Mouse (Mus musculus): ENCODE results near the gene Pkp1. TPM values are rescaled to one million over a fixed set of nuclear protein-coding genes. Genes with fewer than 3 reads are reported as not detected.

Pkp1 gene
- polyA plus RNA-seq, 1 experiment from 2014 or later: 0.12 TPM

GRCm38 (mm10) chr1:135855344-135855687 is 63.7 kb downstream of the Pkp1 start:
- H3K27ac ChIP-seq (replicated peaks): 0 out of 2 replicates have a peak overlapping the region, but pooled peaks have one; percentile 24
- no peaks in the 10 kb centered on the region for H3K9me3 ChIP-seq
- H3K36me3 ChIP-seq: peaks cover 31% of the 10 kb centered on the region
- no peak overlapping the region for H3K9ac ChIP-seq
- ATAC-seq (ENCODE audit: extremely low read depth, insufficient number of reproducible peaks, low FRiP score, low TSS enrichment): no peak
- H3K27me3 ChIP-seq (replicated peaks): no peaks in the 10 kb centered on the region
- WGBS: 78% methylated on average over 1 of the region's 1 CpGs
- no peak overlapping the region for H3K4me2 ChIP-seq
- H3K4me3 ChIP-seq: no peak overlapping the region
- H3K4me1 ChIP-seq: peaks cover 50% of the 10 kb centered on the region

- H3K4me2 ChIP-seq: no peak overlapping the region
- no peaks in the 10 kb centered on the region for H3K27me3 ChIP-seq (replicated peaks)
- no peak overlapping the region for H3K4me3 ChIP-seq
- WGBS: 66% methylated on average over 6 of the region's 6 CpGs
- H3K9ac ChIP-seq: no peak overlapping the region
- H3K9me3 ChIP-seq: no peaks in the 10 kb centered on the region
- H3K27ac ChIP-seq (replicated peaks): peak overlapping the region; percentile 1; the same call in 1 of the 2 replicates
- H3K4me1 ChIP-seq: peaks cover 56% of the 10 kb centered on the region
- peaks cover 37% of the 10 kb centered on the region for H3K36me3 ChIP-seq
- ATAC-seq (ENCODE audit: extremely low read depth, insufficient number of reproducible peaks, low FRiP score, low TSS enrichment): no peak
These were observed 64.2 kb downstream of the Pkp1 start for GRCm38 (mm10) chr1:135854591-135855343.

GRCm38 (mm10) chr1:135853200-135853599 is 65.8 kb downstream of the Pkp1 start:
- H3K4me1 ChIP-seq: peaks cover 70% of the 10 kb centered on the region
- ATAC-seq (ENCODE audit: extremely low read depth, insufficient number of reproducible peaks, low FRiP score, low TSS enrichment): no peak

GRCm38 (mm10) chr1:135852044-135852756 is 66.8 kb downstream of the Pkp1 start:
- Histone ChIP-seq H3K9ac (0 out of 2 replicates have a peak overlapping the region, but pooled peaks have one; percentile 0), H3K27me3 (replicated peaks) (no peaks in the 10 kb centered on the region), H3K4me3 (no peak overlapping the region), H3K9me3 (no peaks in the 10 kb centered on the region), H3K27ac (replicated peaks) (peak overlapping the region; percentile 12), H3K36me3 (peaks cover 62% of the 10 kb centered on the region), H3K4me2 (no peak overlapping the region), H3K4me1 (peaks cover 77% of the 10 kb centered on the region)
- no peak for ATAC-seq (ENCODE audit: extremely low read depth, insufficient number of reproducible peaks, low FRiP score, low TSS enrichment)
- 59% methylated on average over 13 of the region's 13 CpGs for WGBS

More at GRCm38 (mm10) chr1:135853200-135853599, 65.8 kb downstream of the Pkp1 start:
- H3K36me3 ChIP-seq: peaks cover 52% of the 10 kb centered on the region
- H3K4me2 ChIP-seq: no peak overlapping the region
- H3K27ac ChIP-seq (replicated peaks): peak overlapping the region; percentile 12
- no peaks in the 10 kb centered on the region for H3K9me3 ChIP-seq
- no peak overlapping the region for H3K4me3 ChIP-seq
- 74% methylated on average over 4 of the region's 4 CpGs for whole genome bisulfite sequencing
- no peak overlapping the region for H3K9ac ChIP-seq
- no peaks in the 10 kb centered on the region for H3K27me3 ChIP-seq (replicated peaks)

GRCm38 (mm10) chr1:135850722-135851512 is 68.1 kb downstream of the Pkp1 start:
- Histone ChIP-seq H3K4me2 (no peak overlapping the region), H3K27ac (replicated peaks) (peak overlapping the region; percentile 12), H3K4me3 (no peak overlapping the region), H3K27me3 (replicated peaks) (no peaks in the 10 kb centered on the region), H3K36me3 (peaks cover 75% of the 10 kb centered on the region), H3K9me3 (no peaks in the 10 kb centered on the region), H3K4me1 (peaks cover 86% of the 10 kb centered on the region), H3K9ac (peak overlapping the region; percentile 67)
- 61% methylated on average over 12 of the region's 12 CpGs for WGBS
- no peak for ATAC-seq (ENCODE audit: extremely low read depth, insufficient number of reproducible peaks, low FRiP score, low TSS enrichment)

GRCm38 (mm10) chr1:135847611-135848351 is 71.2 kb downstream of the Pkp1 start:
- H3K9me3 ChIP-seq: no peaks in the 10 kb centered on the region
- H3K27ac ChIP-seq (replicated peaks): peak overlapping the region; percentile 48; the same call in 1 of the 2 replicates
- no peak overlapping the region for H3K4me3 ChIP-seq
- H3K36me3 ChIP-seq: peaks cover 100% of the 10 kb centered on the region
- peak overlapping the region; percentile 66 for H3K9ac ChIP-seq
- H3K4me2 ChIP-seq: no peak overlapping the region
- WGBS: 61% methylated on average over 17 of the region's 17 CpGs
- no peak for ATAC-seq (ENCODE audit: extremely low read depth, insufficient number of reproducible peaks, low FRiP score, low TSS enrichment)
- H3K4me1 ChIP-seq: peaks cover 98% of the 10 kb centered on the region
- no peaks in the 10 kb centered on the region for H3K27me3 ChIP-seq (replicated peaks)

- H3K9me3 ChIP-seq: no peaks in the 10 kb centered on the region
- H3K4me1 ChIP-seq: peaks cover 98% of the 10 kb centered on the region
- ATAC-seq (ENCODE audit: extremely low read depth, insufficient number of reproducible peaks, low FRiP score, low TSS enrichment): no peak
- peak overlapping the region; percentile 48; the same call in 1 of the 2 replicates for H3K27ac ChIP-seq (replicated peaks)
- WGBS: 29% methylated on average over 6 of the region's 6 CpGs
- H3K4me3 ChIP-seq: no peak overlapping the region
- peaks cover 100% of the 10 kb centered on the region for H3K36me3 ChIP-seq
- H3K9ac ChIP-seq: peak overlapping the region; percentile 66; the same call in 1 of the 2 replicates
- H3K4me2 ChIP-seq: no peak overlapping the region
- no peaks in the 10 kb centered on the region for H3K27me3 ChIP-seq (replicated peaks)
These were observed 71.9 kb downstream of the Pkp1 start for GRCm38 (mm10) chr1:135847139-135847562.

GRCm38 (mm10) chr1:135846632-135847031 is 72.4 kb downstream of the Pkp1 start:
- Histone ChIP-seq H3K4me3 (no peak overlapping the region), H3K4me2 (no peak overlapping the region), H3K9ac (peak overlapping the region; percentile 75), H3K27me3 (replicated peaks) (no peaks in the 10 kb centered on the region), H3K4me1 (peaks cover 98% of the 10 kb centered on the region), H3K36me3 (peaks cover 100% of the 10 kb centered on the region), H3K27ac (replicated peaks) (peak overlapping the region; percentile 77), H3K9me3 (no peaks in the 10 kb centered on the region)
- no peak for ATAC-seq (ENCODE audit: extremely low read depth, insufficient number of reproducible peaks, low FRiP score, low TSS enrichment)
- WGBS: 70% methylated on average over 5 of the region's 5 CpGs

- Histone ChIP-seq H3K4me1 (peaks cover 100% of the 10 kb centered on the region), H3K4me3 (0 out of 2 replicates have a peak overlapping the region, but pooled peaks have one; percentile 5), H3K4me2 (peak overlapping the region; percentile 71), H3K36me3 (peaks cover 98% of the 10 kb centered on the region), H3K27ac (replicated peaks) (peak overlapping the region; percentile 77), H3K27me3 (replicated peaks) (no peaks in the 10 kb centered on the region), H3K9ac (peak overlapping the region; percentile 75), H3K9me3 (no peaks in the 10 kb centered on the region)
- no peak for ATAC-seq (ENCODE audit: extremely low read depth, insufficient number of reproducible peaks, low FRiP score, low TSS enrichment)
- WGBS: 24% methylated on average over 6 of the region's 6 CpGs
These were observed 74.5 kb downstream of the Pkp1 start for GRCm38 (mm10) chr1:135844481-135844880.

- no peak for ATAC-seq (ENCODE audit: extremely low read depth, insufficient number of reproducible peaks, low FRiP score, low TSS enrichment)
These were observed 75.3 kb downstream of the Pkp1 start for GRCm38 (mm10) chr1:135843519-135844262.

More at GRCm38 (mm10) chr1:135843519-135844262, 75.3 kb downstream of the Pkp1 start:
- H3K9ac ChIP-seq: peak overlapping the region; percentile 75
- H3K4me3 ChIP-seq: peak overlapping the region; percentile 23
- no peaks in the 10 kb centered on the region for H3K9me3 ChIP-seq
- H3K27me3 ChIP-seq (replicated peaks): no peaks in the 10 kb centered on the region
- peak overlapping the region; percentile 71 for H3K4me2 ChIP-seq
- H3K27ac ChIP-seq (replicated peaks): peak overlapping the region; percentile 77
- peaks cover 99% of the 10 kb centered on the region for H3K4me1 ChIP-seq
- H3K36me3 ChIP-seq: peaks cover 98% of the 10 kb centered on the region
- 76% methylated on average over 10 of the region's 10 CpGs for WGBS
